Mouse (Mus musculus): ENCODE measurements around the gene Blm. TPM values are rescaled to one million over a fixed set of nuclear protein-coding genes. Genes with fewer than 3 reads are reported as not detected.
A peak's percentile ranks its signal among the peaks of the same experiment; 100 is the strongest.
"Not testable (repeated sequence)": the region's sequence is repeated elsewhere in the genome, so short reads cannot be mapped to it uniquely, and the experiment has no call there.

The Blm gene
- polyA plus RNA-seq, 1 experiment from 2014 or later: 14.5 TPM

DNA sequence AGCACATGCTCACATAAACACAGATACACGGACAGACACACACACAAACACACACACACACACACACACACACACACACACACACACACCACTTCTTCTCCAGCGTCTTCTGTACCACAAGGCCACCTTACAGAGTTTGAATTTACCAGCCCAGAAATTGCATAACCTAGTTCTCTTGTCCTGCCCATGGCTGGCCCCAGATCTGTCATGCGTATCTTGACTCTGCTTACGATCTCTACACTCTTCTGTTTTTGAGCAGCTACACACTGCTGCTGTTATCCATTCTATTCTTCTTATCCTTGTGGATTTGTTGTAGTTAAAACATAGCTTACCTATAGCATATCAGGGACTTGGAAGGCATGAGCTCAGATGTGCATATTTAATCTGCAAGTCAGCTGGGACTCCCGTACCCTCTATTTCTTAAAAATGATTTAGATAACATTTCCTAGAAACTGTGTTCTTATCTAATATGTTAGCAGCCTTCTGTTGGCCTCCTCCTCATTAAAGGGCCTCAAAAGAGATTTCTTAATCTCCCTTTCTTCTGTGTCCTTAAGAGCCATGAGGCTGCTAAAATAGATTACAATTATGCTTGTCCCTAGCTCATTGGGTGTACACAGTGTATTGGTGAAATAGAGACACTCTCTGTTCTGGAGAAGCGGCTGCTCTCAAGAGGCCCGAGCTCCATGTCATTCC lies 7.4 kb upstream of the Blm start:
- no peak for ATAC-seq (replicated peaks; ENCODE audit: extremely low read depth, insufficient read depth, low FRiP score)
- Histone ChIP-seq H3K27me3 (ENCODE audit: control insufficient read depth, insufficient read depth, low read length) (no peaks in the 10 kb centered on the region), H3K4me3 (ENCODE audit: low read length) (no peak overlapping the region), H3K4me1 (ENCODE audit: control insufficient read depth, insufficient read depth, low read length) (no peaks in the 10 kb centered on the region), H3K9ac (ENCODE audit: low read length) (no peak overlapping the region), H3K4me2 (ENCODE audit: low read depth, low read length) (no peak overlapping the region), H3K9me3 (replicated peaks; ENCODE audit: control insufficient read depth, low read length) (no peaks in the 10 kb centered on the region), H3K27ac (ENCODE audit: low read length) (no peak overlapping the region), H3K36me3 (ENCODE audit: control insufficient read depth, insufficient read depth) (no peaks in the 10 kb centered on the region)
- WGBS: 73% methylated on average over 7 of the region's 7 CpGs

DNA sequence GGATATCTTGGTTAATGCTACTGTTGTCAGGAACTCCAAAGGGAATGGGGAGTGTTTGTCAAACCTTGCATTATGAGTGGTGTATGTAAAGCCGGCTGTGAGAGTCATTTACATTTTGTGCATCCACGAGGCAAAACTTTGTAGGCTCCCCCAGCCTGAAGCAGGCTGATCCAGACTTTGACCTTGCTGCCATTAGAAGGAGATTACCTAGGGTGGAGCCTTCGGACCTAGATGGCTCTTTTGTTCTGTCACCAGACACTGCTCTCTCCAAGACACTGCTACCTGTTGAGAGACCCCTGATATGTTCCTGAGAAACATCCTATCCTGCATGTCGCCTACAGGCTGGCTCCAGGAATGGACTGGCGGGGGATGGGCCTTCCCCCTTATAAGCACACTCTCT lies 4.7 kb upstream of the Blm start:
- no peaks in the 10 kb centered on the region for H3K4me1 ChIP-seq (ENCODE audit: control insufficient read depth, insufficient read depth, low read length)
- H3K9ac ChIP-seq (ENCODE audit: low read length): no peak overlapping the region
- H3K9me3 ChIP-seq (replicated peaks; ENCODE audit: control insufficient read depth, low read length): no peaks in the 10 kb centered on the region
- no peaks in the 10 kb centered on the region for H3K36me3 ChIP-seq (ENCODE audit: control insufficient read depth, insufficient read depth)
- no peak for ATAC-seq (replicated peaks; ENCODE audit: extremely low read depth, insufficient read depth, low FRiP score)
- H3K27ac ChIP-seq (ENCODE audit: low read length): no peak overlapping the region
- no peak overlapping the region for H3K4me2 ChIP-seq (ENCODE audit: low read depth, low read length)
- no peak overlapping the region for H3K4me3 ChIP-seq (ENCODE audit: low read length)
- no peaks in the 10 kb centered on the region for H3K27me3 ChIP-seq (ENCODE audit: control insufficient read depth, insufficient read depth, low read length)
- 51% methylated on average over 5 of the region's 5 CpGs for WGBS

DNA sequence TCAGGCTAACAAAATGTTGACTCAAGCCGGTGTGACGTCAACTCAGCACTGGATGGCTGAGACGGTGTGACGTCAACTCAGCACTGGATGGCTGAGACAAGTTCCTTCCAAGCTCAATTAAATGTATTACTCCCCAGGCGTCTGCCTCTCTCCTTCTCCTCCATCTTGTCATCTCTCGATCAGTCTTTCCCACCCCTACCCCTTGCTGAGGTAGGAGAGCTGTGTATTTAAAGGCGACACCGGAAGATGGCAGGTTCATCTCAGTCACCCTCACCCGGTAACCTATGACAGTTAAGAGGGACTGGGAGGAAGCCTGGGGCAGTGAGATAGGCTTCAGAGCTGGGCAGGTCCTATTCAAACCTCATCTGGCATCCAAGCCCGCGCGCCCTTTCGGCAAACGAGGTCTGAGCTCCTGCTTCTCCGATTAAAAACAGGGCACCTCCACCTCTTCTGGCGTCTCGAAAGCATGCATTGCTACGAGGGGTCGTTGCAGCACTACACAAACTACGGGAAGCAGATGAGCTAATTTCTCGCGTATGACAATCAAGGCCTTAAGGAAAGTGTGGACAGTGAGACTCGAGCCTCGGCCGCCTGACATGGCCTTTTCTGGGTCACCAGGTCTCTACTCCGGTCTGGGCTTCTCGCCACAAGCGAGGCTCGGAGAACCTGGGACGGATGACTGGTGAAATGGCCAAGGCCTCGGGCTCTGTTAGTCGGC lies 469 bp downstream of the Blm start:
- whole genome bisulfite sequencing: 1% methylated on average over 32 of the region's 32 CpGs
- Histone ChIP-seq H3K4me3 (ENCODE audit: low read length) (peak overlapping the region; percentile 89), H3K9ac (ENCODE audit: low read length) (peak overlapping the region; percentile 86), H3K27me3 (ENCODE audit: control insufficient read depth, insufficient read depth, low read length) (no peaks in the 10 kb centered on the region), H3K4me2 (ENCODE audit: low read depth, low read length) (peak overlapping the region; percentile 91), H3K4me1 (ENCODE audit: control insufficient read depth, insufficient read depth, low read length) (peaks cover 9% of the 10 kb centered on the region), H3K9me3 (replicated peaks; ENCODE audit: control insufficient read depth, low read length) (no peaks in the 10 kb centered on the region), H3K27ac (ENCODE audit: low read length) (peak overlapping the region; percentile 68), H3K36me3 (ENCODE audit: control insufficient read depth, insufficient read depth) (no peaks in the 10 kb centered on the region)
- peak; percentile 15 for ATAC-seq (replicated peaks; ENCODE audit: extremely low read depth, insufficient read depth, low FRiP score)

DNA sequence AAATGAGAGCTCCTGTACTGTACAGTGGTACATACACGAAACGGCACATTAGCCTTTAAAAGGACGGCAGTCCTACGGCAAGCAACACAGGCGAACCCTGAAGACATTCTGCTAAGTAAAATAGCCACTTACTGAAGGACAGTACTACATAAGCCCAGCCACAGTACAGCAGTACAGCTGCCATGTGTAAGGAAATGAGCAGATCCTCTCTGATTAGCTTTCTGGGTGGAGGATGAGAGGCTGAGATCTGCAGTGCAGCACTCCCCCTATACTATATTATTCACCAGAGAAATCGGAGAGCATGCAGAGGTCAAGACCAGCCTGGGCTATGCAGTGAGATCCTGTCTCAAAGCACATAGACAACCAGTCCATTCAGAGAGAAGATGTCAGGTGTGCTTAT lies 3.8 kb downstream of the Blm start:
- Histone ChIP-seq H3K4me2 (ENCODE audit: low read depth, low read length) (no peak overlapping the region), H3K9me3 (replicated peaks; ENCODE audit: control insufficient read depth, low read length) (no peaks in the 10 kb centered on the region), H3K27ac (ENCODE audit: low read length) (no peak overlapping the region), H3K36me3 (ENCODE audit: control insufficient read depth, insufficient read depth) (no peaks in the 10 kb centered on the region), H3K9ac (ENCODE audit: low read length) (no peak overlapping the region), H3K27me3 (ENCODE audit: control insufficient read depth, insufficient read depth, low read length) (no peaks in the 10 kb centered on the region), H3K4me1 (ENCODE audit: control insufficient read depth, insufficient read depth, low read length) (peaks cover 14% of the 10 kb centered on the region), H3K4me3 (ENCODE audit: low read length) (no peak overlapping the region)
- ATAC-seq (replicated peaks; ENCODE audit: extremely low read depth, insufficient read depth, low FRiP score): no peak
- WGBS: 78% methylated on average over 6 of the region's 6 CpGs

DNA sequence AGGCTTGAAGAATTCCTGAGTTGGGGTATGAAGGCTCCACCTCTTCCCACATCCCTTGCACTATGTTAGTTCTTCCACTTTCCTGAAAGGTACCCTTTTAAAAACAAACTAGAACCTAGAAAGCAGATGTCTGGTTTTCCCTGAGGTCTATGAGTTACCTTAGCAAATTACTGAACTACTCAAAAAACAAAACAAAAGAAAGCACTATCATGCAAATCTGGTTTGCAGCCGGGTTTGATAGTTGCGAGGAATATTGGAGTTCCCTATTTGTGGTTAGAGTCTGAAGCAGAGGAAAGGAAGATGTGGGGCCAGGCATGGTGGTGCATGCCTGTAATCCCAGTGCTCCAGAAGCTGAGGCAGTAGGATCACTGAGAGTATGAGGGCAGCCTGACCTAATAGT lies 4.3 kb downstream of the Blm start:
- WGBS: 83% methylated on average over 2 of the region's 2 CpGs
- no peaks in the 10 kb centered on the region for H3K27me3 ChIP-seq (ENCODE audit: control insufficient read depth, insufficient read depth, low read length)
- no peak overlapping the region for H3K9ac ChIP-seq (ENCODE audit: low read length)
- ATAC-seq (replicated peaks; ENCODE audit: extremely low read depth, insufficient read depth, low FRiP score): no peak
- H3K27ac ChIP-seq (ENCODE audit: low read length): no peak overlapping the region
- H3K4me1 ChIP-seq (ENCODE audit: control insufficient read depth, insufficient read depth, low read length): peaks cover 14% of the 10 kb centered on the region
- H3K4me3 ChIP-seq (ENCODE audit: low read length): no peak overlapping the region
- no peaks in the 10 kb centered on the region for H3K36me3 ChIP-seq (ENCODE audit: control insufficient read depth, insufficient read depth)
- H3K9me3 ChIP-seq (replicated peaks; ENCODE audit: control insufficient read depth, low read length): no peaks in the 10 kb centered on the region
- H3K4me2 ChIP-seq (ENCODE audit: low read depth, low read length): no peak overlapping the region

DNA sequence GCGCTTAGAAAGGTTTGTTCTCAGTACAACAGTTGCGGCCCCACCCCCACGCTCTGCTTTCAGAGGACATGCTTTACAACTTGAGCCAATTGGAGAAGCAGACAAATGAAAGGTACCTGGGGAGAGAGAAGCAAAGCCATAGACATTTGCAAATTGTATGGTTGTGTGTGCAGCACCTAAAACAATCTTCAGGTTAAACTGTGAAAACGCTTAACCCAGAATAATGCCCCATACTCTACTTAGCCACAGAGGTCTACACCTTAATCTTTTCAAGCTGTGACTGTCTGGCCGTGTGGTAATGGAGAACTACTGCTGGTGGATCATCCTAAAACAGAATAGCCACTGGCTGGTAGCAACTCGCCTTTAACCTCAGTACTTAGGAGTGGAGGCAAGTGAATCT lies 8.2 kb downstream of the Blm start:
- Histone ChIP-seq H3K4me3 (ENCODE audit: low read length) (no peak overlapping the region), H3K4me1 (ENCODE audit: control insufficient read depth, insufficient read depth, low read length) (peaks cover 5% of the 10 kb centered on the region; the same call in 1 of the 2 replicates), H3K4me2 (ENCODE audit: low read depth, low read length) (no peak overlapping the region), H3K27me3 (ENCODE audit: control insufficient read depth, insufficient read depth, low read length) (no peaks in the 10 kb centered on the region), H3K9ac (ENCODE audit: low read length) (no peak overlapping the region), H3K27ac (ENCODE audit: low read length) (no peak overlapping the region), H3K36me3 (ENCODE audit: control insufficient read depth, insufficient read depth) (no peaks in the 10 kb centered on the region), H3K9me3 (replicated peaks; ENCODE audit: control insufficient read depth, low read length) (no peaks in the 10 kb centered on the region)
- WGBS: 80% methylated on average over 6 of the region's 6 CpGs
- no peak for ATAC-seq (replicated peaks; ENCODE audit: extremely low read depth, insufficient read depth, low FRiP score)

DNA sequence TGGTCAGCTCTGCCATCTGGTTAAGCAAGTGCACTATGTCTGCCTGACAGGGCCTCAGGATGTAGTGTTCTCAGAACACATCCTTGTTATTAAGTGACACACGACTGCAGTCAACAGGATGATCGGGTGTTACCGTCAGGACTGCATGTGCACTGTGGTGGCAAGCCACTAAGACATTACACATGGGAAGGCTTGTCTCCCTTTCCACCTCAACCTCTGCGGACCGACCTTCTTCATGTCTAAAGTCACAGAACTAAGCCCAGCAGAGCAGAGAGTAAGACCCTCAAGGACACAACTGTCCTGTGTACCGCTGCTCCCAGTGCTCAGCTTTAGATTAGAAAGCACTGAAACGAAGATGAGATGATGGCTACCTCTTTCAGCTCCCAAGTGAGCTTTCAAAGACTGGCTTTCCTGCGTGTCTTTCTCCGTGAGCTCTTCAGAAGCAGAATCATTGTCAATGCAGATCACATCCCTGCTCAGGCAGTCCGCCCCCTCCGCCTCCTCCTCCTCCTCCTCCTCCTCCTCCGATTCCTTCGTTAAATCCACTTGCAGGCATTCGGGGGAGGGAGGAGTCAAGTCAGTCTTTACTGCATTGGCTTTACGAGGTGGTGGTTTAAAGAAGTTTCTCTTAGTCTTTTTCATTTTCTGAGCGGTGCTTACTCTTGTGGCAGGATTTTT lies 22.4 kb downstream of the Blm start:
- ATAC-seq (replicated peaks; ENCODE audit: extremely low read depth, insufficient read depth, low FRiP score): no peak
- H3K9me3 ChIP-seq (replicated peaks; ENCODE audit: control insufficient read depth, low read length): no peaks in the 10 kb centered on the region
- no peak overlapping the region for H3K9ac ChIP-seq (ENCODE audit: low read length)
- H3K4me1 ChIP-seq (ENCODE audit: control insufficient read depth, insufficient read depth, low read length): no peaks in the 10 kb centered on the region
- H3K36me3 ChIP-seq (ENCODE audit: control insufficient read depth, insufficient read depth): peaks cover 22% of the 10 kb centered on the region
- no peak overlapping the region for H3K27ac ChIP-seq (ENCODE audit: low read length)
- H3K27me3 ChIP-seq (ENCODE audit: control insufficient read depth, insufficient read depth, low read length): no peaks in the 10 kb centered on the region
- no peak overlapping the region for H3K4me3 ChIP-seq (ENCODE audit: low read length)
- H3K4me2 ChIP-seq (ENCODE audit: low read depth, low read length): no peak overlapping the region
- 86% methylated on average over 16 of the region's 16 CpGs for WGBS

DNA sequence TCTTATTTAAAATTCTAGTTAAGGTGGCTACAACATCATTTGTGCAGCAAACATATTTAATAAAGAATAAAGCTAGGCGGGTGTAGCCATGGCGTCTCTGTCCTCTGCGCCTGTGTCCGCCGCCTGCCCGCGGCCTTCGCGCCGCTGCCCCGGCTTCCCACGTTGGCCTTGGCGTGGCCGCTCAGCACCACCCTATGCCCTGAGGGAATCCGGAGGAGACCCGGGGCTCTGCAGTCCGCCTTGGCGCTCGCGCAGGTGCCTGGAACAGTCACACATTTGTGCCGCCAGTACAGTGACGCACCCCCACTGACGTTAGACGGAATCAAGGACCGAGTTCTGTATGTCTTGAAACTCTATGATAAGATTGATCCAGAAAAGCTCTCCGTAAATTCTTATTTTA lies 27.2 kb downstream of the Blm start:
- not testable (repeated sequence) for ATAC-seq (replicated peaks; ENCODE audit: extremely low read depth, insufficient read depth, low FRiP score)
- 98% methylated on average over 23 of the region's 26 CpGs for WGBS

DNA sequence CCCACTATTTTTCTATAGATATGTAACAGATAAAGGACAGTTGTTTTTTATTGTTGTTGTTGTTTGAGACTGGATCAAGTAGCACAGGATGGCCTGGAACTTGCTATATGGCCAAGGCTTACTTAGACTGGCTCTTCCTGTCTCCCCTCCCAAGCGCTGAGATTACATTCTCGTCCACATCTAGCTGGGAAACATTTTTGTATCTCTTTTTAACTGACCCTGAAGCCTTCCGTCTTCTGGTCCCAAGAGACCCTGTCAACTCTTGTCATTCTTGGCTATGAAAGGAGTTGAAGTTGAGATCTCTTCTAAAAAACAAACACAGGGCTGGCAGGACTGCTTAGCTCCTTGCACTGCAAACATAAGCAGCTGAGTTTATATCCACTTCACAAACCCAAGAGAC lies 28.9 kb downstream of the Blm start:
- Histone ChIP-seq H3K4me3 (ENCODE audit: low read length) (no peak overlapping the region), H3K9me3 (replicated peaks; ENCODE audit: control insufficient read depth, low read length) (no peaks in the 10 kb centered on the region; the same call in 1 of the 2 replicates), H3K27me3 (ENCODE audit: control insufficient read depth, insufficient read depth, low read length) (no peaks in the 10 kb centered on the region), H3K4me1 (ENCODE audit: control insufficient read depth, insufficient read depth, low read length) (peaks cover 2% of the 10 kb centered on the region), H3K36me3 (ENCODE audit: control insufficient read depth, insufficient read depth) (peaks cover 22% of the 10 kb centered on the region), H3K9ac (ENCODE audit: low read length) (no peak overlapping the region), H3K27ac (ENCODE audit: low read length) (no peak overlapping the region), H3K4me2 (ENCODE audit: low read depth, low read length) (no peak overlapping the region)
- ATAC-seq (replicated peaks; ENCODE audit: extremely low read depth, insufficient read depth, low FRiP score): no peak
- 61% methylated on average over 3 of the region's 3 CpGs for WGBS

More for the DNA sequence above, 27.2 kb downstream of the Blm start:
- H3K36me3 ChIP-seq (ENCODE audit: control insufficient read depth, insufficient read depth): peaks cover 23% of the 10 kb centered on the region
- H3K9me3 ChIP-seq (replicated peaks; ENCODE audit: control insufficient read depth, low read length); H3K9ac ChIP-seq (ENCODE audit: low read length); H3K4me2 ChIP-seq (ENCODE audit: low read depth, low read length); H3K4me3 ChIP-seq (ENCODE audit: low read length); H3K27me3 ChIP-seq (ENCODE audit: control insufficient read depth, insufficient read depth, low read length); H3K27ac ChIP-seq (ENCODE audit: low read length); H3K4me1 ChIP-seq (ENCODE audit: control insufficient read depth, insufficient read depth, low read length): not testable (repeated sequence)
